Mouse (Mus musculus) cerebellum, postnatal 4 days (tissue): ENCODE results near the gene Phgdh.
A peak's percentile ranks its signal among the peaks of the same experiment; 100 is the strongest.

Experiments used
- DNase-seq, 2 experiments: peaks; one replicate each; pipeline ENCODE4 v3.0.0; 2022; ENCODE audit warnings: low spot score in 2 of 2, mixed read lengths in 1 of 2

Gene Phgdh

DNA sequence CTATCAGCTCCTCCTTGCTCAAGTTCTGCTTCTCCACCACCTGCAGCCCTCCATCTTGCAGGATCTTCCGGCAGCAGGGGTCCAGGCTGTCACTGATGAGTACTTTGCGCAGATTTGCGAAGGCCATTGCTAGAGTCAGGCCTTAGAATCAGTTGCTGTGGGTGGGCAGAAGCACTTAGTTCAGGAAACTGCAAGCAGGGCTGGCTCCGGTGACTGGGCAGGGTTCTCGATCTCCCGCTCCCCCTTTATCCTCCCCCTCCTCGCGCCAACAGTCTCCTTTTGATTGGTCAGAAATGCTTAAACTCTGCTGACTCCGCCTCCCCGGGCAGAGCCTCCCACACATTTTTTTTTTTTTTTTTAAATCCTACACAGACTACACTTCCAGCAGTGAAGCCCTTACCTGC, at the start of gene Phgdh:
Gene Phgdh (minus strand): TSS at position 285 of the 404 bp plus-strand sequence.
- DNase-seq = peak in 1 of 2 experiments; percentile 62

DNA sequence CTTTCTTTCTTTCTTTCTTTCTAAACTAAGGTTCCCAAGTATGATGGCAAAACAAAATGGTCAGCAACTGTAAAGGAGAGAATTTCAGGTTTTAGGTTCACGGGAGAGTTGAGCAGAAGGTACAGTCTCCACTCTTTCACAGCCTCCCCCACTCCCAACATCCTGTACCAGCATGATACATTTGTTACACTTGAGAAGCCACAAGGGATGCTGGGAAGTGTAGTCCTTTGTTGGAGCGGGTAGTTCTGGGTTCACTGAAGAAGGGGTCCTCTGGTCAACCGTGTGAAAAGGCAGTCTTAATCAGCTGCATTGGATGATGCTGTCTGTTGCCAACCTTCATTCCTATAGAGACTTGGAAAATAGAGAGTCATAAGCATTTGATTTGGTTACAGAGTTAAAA, 49.5 kb upstream of the Phgdh start:
- no peak for DNase-seq

DNA sequence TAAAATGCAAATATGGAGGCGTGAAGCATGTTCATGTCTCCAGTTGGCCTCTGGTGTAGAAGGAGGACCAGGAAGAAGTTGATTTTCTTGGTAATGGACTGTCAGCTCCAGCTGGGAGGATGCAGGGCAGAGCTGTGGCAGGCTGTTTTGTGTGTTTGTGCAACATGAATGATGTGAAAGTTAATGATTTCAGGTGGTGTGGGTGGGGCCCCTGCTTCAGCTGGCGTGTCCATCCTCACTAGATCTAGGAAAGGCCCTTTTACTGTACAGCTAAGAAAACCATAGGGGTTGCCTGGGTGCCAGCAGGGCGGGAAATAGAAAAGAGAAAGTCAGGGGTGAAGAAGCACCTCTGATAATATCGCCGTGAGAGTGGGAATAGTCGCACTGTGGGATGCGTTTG, 48.0 kb upstream of the Phgdh start:
- no peak for DNase-seq

DNA sequence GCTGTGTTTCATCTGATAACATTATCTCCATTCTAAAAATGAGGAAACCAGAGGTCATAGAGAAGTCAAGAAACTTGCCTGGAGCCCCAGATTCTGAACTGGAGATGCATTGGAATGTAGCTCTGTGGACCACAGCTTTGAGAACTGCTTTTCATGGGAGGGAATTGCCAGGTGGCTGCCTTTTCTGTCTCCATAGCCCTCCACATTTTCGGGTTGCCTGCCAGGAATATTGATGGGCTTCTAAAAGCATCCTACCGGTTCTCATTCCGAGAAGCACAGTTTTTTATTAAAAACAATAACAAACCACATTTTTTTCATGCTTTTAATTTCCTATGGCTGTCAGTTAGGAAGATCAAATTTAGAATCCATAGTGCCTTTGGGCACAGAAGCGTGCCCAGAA, 47.3 kb upstream of the Phgdh start:
- DNase-seq = no peak

DNA sequence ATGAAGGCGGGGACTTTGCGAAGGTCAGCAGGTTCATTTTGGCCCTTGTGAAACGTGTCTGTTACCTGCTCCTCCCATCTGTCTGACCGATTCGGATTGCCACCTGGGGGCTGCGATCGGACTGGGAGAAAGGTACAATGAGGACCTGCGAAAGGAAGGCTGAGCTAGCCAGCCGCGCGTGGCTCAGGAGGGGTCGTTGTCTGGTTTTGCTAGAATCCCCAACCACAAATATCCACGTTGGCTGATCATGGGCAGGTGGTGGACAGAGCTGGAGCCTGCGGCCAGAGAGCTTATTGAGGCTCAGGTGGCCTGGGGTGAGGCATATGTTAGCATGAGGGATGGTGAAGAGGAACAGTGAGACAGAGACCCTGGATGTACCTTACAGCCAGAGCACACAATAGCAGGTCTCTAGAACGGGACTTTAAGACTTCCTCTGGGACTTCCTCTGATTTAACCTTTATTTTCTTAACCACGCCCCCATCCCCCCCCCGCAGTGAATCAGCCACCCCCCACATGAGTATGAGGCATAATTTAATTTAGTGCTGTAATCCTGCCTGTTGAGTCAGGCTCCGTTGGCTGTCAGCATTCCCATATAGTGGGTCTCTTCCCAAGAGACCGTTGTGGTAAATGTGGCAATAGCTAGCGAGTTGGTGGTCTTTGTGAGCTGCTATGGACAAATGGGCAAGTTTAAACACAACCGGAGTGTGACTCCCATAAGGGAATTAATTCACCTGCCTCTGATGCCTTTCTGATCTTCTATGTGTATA, 43.4 kb upstream of the Phgdh start:
- peak in 1 of 2 experiments; percentile 20 for DNase-seq

DNA sequence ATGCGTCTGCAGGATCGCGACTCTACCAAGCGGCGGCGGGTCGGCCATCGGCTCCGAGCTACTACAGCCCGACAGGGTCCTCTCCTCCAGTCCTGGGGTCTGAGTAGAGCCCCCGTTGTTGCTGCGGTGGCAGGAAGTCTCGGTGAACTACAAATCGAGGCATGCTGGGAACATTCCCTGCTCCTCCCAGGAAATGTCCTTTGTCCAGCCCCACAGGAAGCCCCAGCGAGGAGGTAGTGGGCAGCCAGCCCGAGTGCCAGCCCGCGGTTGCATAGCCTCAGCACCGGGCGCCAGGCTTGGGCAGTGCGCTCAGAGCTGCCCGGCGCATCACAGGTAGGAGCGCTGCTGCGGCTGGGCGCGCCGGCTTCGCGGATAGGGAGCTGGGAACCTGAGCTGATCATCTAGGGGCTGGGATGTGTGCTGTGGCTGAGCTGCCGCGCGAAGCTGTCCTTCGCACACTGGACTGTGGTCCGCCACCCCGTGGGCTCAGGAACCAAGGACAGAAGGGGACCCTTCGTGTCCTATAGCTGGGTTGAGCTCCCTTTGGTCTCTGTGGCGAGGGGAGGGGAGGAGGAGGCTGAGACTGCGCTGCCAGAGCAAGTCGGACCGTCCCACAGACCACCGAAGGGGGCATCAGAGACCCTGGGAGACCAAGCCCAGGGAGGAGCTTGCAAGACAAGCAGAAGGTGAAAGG, 42.6 kb upstream of the Phgdh start, which contains the start of gene Zfp697:
Gene Zfp697 (plus strand): TSS at position 216 of the 694 bp plus-strand sequence.
- DNase-seq = peak; percentile 55 to 80

DNA sequence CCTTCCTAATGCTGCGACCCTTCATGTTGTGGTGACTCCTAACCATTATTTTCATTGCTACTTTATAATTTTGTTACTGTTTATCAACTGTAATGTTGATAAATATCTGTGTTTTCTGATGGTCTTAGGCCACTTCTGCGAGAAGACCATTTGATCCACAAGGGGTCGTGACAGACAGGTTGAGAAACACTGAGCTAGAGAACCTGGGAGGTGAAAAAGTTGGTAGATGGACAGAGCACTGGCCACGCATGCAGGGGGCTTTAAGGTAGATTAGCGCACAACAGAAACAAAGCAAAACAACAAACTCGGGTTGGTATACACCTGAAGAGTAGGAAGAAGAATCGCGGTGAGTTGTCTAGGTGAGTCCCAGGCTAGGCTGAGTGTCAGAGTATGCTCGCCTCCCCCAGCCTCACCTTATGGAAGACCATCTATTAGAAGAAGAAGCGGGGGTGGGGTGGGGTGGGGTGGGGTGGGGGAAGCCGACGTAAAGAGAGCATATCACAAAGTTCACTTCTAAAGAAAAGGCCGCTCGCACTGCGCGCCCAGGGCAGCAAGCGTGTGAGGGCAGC, 42.0 kb upstream of the Phgdh start:
- DNase-seq = no peak

DNA sequence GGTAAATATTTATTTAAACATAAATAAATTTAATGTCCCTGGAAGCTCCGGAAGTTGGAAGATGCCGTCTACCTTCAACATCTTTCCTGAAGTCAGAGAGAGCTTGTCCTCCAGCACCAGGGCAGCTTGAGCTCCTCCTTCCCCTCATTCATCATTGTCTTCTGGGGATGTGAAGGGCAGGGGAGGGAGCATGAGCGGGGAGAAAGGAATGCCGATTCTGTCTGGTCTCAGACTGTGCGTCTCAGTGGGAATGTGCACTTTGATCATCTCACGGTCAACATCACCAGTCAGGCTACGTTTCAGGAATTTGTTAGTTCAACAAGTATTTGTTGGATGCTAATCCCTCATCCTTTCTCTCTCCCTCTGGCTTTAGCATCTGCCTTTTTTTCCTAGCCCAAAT, 39.4 kb upstream of the Phgdh start:
- DNase-seq = no peak

DNA sequence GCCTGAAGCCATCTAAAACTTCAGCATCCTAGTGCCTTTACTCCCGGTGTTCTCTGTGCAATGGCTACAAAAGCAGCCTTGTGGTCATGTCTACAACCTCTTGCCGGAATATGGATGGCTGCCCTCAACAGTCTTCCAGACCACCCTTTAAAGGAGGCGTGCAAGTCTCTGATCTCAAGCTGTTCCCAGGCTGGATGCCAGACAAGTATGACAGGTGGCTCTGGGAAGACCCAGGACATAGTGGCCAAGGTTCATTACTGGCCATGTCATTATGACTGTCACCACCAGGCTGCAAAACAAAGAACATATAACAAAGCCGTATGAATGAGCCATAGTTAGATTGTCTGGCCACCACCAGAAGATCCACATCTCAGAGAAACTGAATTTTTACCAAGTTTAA, 38.5 kb upstream of the Phgdh start:
- DNase-seq = no peak

DNA sequence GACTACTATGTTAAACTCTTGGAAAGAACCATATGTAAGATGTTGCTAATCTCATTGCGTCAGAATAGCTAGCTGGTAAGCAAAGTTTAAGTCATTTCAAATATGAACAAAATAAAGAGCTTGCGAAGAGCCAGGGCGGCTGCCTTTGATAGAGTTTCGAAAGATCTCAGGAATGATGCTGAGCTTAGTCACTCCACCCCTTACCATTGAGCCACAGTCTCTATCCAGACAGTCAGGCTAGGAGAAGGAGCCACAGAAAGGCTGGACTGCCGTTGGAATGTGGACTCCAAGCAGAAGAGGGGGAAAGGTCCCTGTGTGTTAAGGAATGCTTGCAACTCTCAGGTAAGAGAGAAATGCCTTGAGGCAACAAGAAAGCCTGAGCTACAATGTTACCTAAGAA, 35.2 kb upstream of the Phgdh start:
- DNase-seq = no peak

DNA sequence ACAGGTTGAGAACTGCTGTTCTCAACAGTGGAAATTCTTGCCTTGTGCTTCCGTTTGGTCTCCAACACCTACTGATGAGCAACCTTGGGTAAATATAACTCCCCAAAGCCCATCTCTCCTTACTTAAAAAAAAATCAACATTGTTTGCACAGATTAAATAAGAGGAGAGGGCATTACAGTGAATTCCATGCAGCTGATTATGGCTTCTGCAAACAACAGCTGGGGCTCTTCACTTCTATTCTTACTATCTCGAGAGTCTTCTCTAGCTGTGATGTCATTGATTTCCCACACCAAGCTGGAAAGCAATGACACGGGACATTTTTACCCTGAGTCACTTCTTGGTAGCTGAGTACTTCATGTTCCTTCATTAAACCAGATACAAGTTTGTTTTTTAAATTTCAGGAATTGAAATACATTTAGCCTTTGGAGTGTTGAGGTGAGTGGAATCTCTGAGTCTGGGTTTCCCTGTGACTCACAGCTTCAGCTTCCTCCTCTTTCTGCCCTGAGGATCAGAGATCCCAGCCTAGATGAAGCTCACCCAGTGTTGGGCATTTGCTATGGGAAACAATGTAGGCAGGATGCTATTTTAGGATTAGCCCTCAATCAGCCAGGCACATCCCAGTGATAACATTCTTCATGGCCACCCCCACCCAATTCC, 34.4 kb upstream of the Phgdh start:
- no peak for DNase-seq

DNA sequence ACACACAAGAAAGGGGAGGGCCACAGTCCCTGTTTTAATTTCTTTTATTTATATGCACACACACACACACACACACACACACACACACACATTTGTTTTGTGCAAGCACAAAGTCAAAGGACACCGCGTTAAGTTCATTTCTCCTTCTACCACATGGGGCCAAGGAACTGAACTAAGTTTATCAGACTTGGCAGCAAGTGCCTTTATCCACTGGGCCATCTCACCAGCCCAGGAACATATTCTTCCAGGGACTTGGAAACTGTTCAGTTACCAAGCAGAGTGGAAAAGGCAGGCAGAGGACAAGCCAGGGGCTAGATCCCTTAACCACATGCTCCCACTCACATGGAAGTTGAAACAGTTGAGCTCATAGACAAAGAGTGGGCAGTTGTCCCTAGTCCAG, 29.0 kb upstream of the Phgdh start:
- DNase-seq = no peak

DNA sequence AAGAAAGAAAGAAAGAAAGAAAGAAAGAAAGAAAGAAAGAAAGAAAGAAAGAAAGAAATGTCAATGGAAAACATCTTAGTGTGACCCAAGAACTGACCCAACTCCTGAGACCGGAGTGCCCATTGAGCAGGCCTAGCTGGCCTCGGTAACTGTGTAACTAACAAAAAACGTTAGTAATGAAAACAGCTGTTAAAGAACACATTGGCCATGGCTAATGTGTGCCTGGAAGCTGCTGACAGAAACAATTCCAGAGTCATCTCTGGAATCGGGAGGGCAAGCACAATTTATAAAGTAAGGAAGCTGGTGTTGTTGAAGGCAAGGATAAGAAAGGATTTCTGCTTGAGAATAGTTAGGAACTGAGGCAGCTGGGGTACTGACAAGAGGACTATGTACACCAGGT, 28.5 kb upstream of the Phgdh start:
- DNase-seq = no peak

DNA sequence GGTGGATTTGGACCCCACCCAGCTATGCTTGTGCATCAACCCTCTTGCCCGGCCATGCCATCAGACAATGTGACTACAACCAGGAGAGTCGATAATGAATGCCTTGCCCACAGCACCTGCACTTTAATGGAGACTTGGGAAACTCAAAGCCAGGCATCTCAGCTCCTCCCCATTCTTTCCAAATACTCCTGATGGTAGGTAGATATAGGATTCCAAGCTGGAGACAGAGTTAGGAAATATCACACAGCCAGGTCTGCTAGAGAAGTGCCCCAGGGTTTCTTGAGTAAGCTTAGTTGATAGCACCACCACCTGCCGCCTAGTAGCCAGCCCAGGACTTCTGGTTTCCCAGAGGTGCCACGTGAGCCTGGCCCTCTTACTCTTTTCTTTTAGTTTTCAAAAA, 27.0 kb upstream of the Phgdh start:
- DNase-seq = no peak

DNA sequence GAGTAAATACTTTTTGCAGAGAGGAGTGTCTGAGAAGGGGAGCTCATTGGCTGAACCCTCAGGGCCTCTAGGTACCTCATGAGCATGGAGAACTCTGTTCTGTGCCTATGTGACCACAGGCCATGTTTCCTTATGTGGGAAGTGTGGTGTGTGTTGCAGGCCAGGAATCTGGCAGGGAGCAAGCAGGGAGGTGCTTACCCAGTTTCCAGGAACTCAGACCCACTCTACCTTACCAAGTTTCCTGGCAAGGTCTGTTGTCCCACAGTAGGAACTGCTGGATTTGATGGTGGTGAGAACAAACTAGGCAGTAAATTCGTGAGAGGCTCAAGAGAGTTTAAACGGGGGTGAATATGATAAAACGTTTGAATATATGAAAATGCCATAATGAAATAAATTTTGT, 26.3 kb upstream of the Phgdh start:
- no peak for DNase-seq

DNA sequence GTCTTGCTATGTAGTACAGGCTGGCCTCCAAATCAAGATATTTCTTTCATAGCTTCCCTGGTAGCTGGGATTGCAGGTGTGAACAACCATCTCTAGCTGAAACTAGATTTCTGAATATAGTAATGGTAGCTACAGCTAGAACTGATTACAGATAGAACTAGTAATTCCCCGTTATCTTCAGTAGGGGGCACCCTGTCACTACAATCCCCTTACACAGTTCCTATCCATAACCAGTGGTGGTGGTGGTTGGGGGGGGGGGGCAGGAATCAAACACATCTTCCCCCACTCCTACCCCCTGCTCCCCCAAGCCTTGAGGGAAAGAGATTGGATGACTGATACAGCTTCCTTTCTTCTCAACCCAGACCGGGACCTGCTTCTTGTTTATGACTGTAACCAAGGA, 23.0 kb upstream of the Phgdh start:
- no peak for DNase-seq

DNA sequence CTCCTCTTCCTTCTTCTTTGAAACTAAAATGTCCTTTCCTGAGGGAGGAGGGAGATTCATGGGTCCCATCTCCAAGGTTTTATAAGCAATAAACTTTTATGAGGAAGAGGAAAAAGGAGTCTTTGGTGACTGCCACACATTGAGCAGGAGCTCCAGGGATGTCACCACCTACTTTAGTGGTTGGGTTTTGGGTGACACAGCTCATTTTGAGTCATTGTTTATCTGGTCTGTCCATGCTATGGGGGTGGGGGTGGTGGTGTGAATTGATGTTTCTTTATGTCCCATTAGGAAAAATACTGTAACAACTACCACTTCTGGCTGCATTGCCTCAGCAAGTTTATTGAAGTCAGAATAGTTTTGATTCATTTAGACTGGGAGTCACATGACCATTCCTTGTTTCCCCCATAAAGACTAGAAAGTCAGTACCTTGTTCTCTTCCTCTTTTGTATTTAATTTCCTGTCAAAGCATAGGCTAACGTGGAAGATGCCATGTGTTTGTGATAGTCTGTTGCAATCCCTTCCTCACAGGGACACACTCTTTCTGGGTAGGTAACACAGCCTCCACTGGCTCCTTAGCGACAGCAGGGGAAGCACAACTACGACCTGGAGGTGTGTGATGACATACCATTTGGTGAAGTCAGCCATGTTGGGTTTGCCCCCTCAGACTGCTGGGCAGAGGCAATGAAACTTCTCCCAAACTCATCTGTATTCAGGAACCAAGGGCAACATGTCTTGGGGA, 17.0 kb upstream of the Phgdh start:
- DNase-seq = no peak

DNA sequence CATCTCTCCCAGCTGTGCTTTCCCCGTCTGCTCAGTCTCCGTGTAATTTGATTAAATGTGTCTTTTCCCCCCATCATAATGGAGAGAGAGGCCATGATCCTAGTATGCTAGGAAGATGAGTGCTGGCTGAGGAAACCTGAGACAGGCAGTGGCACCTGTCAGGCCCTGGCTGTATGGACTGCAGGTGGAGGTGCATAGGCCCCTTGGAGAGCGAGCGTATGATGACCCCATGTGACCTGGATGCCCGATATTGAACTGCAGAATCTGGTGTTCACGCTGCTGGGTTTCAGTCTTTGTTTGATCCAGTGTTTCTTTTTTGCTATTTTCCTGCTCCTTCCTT, 16.2 kb upstream of the Phgdh start:
- DNase-seq = no peak

DNA sequence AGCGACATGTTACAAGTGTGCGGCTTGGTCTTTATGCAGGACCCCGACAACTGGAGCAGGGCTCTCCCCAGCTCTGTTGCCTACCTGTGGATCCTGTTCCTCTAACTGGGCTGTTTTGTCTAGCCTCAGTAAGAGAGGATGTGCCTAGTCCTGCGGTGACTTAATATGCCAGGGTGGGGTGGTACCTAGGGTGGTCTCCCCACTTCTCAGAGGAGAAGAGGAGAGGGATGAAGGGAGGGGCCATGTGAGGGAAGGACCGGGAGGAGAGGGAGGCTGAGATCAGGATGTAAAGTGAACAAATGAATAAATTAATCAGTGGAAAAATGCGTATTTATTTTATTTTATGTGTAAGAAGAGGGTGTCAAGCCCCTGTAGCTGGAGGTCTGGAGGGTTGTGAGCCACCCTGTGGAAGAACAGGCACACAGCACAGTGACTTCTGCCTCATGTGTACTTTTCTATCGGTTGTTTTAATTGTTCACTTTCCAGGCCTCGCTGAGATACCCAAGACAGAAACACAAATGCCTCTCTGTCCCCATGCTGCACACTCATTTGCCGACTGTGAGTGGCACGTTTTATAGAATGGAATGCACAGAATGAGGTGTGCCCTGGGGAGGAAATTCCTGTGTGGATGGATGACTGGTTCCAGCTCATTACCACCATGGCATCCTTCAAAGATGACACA, 15.7 kb upstream of the Phgdh start:
- no peak for DNase-seq

DNA sequence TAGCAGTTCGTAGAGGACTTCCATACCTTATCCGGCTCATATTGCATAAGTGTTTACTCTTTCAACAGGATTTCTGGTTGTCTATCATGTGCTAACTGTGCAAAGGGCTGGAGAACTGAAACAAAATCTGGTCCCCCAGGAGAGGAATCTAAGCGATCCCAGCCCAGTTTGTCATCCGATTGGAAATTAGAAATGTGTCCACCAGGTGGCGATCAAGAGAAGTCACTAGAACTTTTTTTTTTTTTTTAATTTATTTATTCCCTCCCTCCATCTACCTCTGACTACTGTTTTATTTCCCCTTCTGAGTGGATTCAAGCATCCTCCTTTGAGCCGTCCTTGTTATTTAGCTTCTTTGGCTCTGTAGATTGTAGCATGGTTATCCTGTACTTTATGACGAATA, 14.1 kb upstream of the Phgdh start:
- DNase-seq = peak; percentile 46 to 76

DNA sequence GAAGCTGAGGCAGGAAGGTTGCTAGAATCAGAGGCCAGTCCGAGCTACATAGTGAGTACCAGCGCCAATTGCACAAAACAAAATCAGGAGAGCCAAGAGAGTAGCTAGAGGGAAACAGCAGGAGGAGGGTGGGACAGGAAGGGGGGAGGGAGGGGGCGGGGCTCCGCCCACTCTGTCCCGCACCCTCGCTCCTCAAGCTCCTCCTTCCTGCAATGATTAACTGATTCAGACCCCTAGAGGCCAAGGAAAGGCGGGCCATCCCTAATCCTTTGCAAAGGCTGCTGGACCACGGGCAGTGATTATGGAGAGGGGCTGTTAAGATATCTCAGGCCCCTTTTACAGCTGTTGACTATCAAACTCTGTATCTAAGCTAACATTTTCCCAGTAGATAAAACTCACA, 8.9 kb upstream of the Phgdh start:
- no peak for DNase-seq
